21 mouse cellular contexts compared by ENCODE assay signal in genomic region chr14:10813551-10813950, GRCm38 (mm10).
DNase-seq lines count a peak whose midpoint lies in the region; ATAC-seq and TF ChIP-seq lines count a peak whose summit lies in the region.
"Had no signal": no experiment of that assay in that cellular context is flagged by ENCODE, and none has a peak within 500 bp of the region (broad histone marks: within the 10 kb centered on the region; RNA-seq: fewer than 3 reads in every experiment).

No protein-coding gene starts in this region.

- no peaks in the 10 kb centered on the region for H3K36me3 ChIP-seq in forebrain, embryonic 11.5 days (ENCODE audit: control insufficient read depth, insufficient read depth, low read length)
- H3K36me3 ChIP-seq in forebrain, postnatal 0 days (ENCODE audit: insufficient read depth) = no peaks in the 10 kb centered on the region
- H3K36me3 ChIP-seq in midbrain, embryonic 10.5 days = no peaks in the 10 kb centered on the region
- H3K36me3 ChIP-seq in midbrain, embryonic 11.5 days (ENCODE audit: control insufficient read depth, insufficient read depth, low read length) = no peaks in the 10 kb centered on the region
- no peaks in the 10 kb centered on the region for H3K36me3 ChIP-seq in forebrain, embryonic 16.5 days (ENCODE audit: control insufficient read depth, insufficient read depth)
- H3K36me3 ChIP-seq: heart, embryonic 13.5 days; hindbrain, embryonic 15.5 days had no signal

- no peak overlapping the region for H3K4me3 ChIP-seq in forebrain, embryonic 11.5 days (ENCODE audit: low read depth, low read length)
- H3K4me3 ChIP-seq in forebrain, postnatal 0 days (ENCODE audit: low read depth, low read length) = no peak overlapping the region
- no peak overlapping the region for H3K4me3 ChIP-seq in midbrain, embryonic 10.5 days
- H3K4me3 ChIP-seq in midbrain, embryonic 11.5 days (ENCODE audit: low read depth, low read length) = no peak overlapping the region
- no peak overlapping the region for H3K4me3 ChIP-seq in forebrain, embryonic 16.5 days (replicated peaks; ENCODE audit: low read length)
- H3K4me3 ChIP-seq: heart, adult 2 months; heart, embryonic 13.5 days; hindbrain, embryonic 15.5 days; layer of hippocampus, adult 2 months had no signal

- TF ChIP-seq CTCF in forebrain, postnatal 0 days (IDR thresholded peaks at IDR 0.05; ENCODE audit: low read depth) = no peak
- no peak for TF ChIP-seq CTCF in brain, embryonic 14.5 days (IDR thresholded peaks at IDR 0.05; ENCODE audit: borderline replicate concordance, extremely low read depth, insufficient read depth, insufficient read length)

- no peaks in the 10 kb centered on the region for H3K9me3 ChIP-seq in forebrain, embryonic 11.5 days (ENCODE audit: control insufficient read depth, low read length)
- H3K9me3 ChIP-seq in forebrain, postnatal 0 days (ENCODE audit: low read length) = no peaks in the 10 kb centered on the region
- H3K9me3 ChIP-seq in midbrain, embryonic 10.5 days (replicated peaks) = no peaks in the 10 kb centered on the region
- H3K9me3 ChIP-seq in midbrain, embryonic 11.5 days (ENCODE audit: control insufficient read depth, low read length) = no peaks in the 10 kb centered on the region
- no peaks in the 10 kb centered on the region for H3K9me3 ChIP-seq in forebrain, embryonic 16.5 days (ENCODE audit: control insufficient read depth, low read length)
- H3K9me3 ChIP-seq: heart, embryonic 13.5 days; hindbrain, embryonic 15.5 days had no signal

- ATAC-seq in forebrain, embryonic 11.5 days (replicated peaks; ENCODE audit: low FRiP score) = 0 out of 2 replicates have a peak, but pooled peaks have one; percentile 15
- ATAC-seq in forebrain, postnatal 0 days = no peak
- ATAC-seq in midbrain, embryonic 11.5 days (ENCODE audit: low FRiP score) = no peak
- ATAC-seq in forebrain, embryonic 16.5 days = peak; percentile 18; the same call in 1 of the 2 replicates
- ATAC-seq: intestine, embryonic 16.5 days had no signal

- H3K4me2 ChIP-seq in forebrain, embryonic 11.5 days (ENCODE audit: low read depth, low read length, severe bottlenecking) = no peak overlapping the region
- H3K4me2 ChIP-seq in forebrain, postnatal 0 days (ENCODE audit: low read depth) = no peak overlapping the region
- H3K4me2 ChIP-seq in midbrain, embryonic 11.5 days = no peak overlapping the region
- H3K4me2 ChIP-seq in forebrain, embryonic 16.5 days (ENCODE audit: low read length) = no peak overlapping the region
- H3K4me2 ChIP-seq: heart, embryonic 13.5 days; hindbrain, embryonic 15.5 days had no signal

- no peak overlapping the region for H3K9ac ChIP-seq in forebrain, embryonic 11.5 days (ENCODE audit: low read length)
- H3K9ac ChIP-seq in forebrain, postnatal 0 days = no peak overlapping the region
- H3K9ac ChIP-seq in midbrain, embryonic 11.5 days (ENCODE audit: low read length) = no peak overlapping the region
- H3K9ac ChIP-seq in forebrain, embryonic 16.5 days (replicated peaks; ENCODE audit: low read depth, low read length) = no peak overlapping the region
- H3K9ac ChIP-seq: heart, embryonic 13.5 days; hindbrain, embryonic 15.5 days had no signal

- no peak for DNase-seq in forebrain, embryonic 11.5 days (ENCODE audit: low spot score)
- no peak for DNase-seq in forebrain, postnatal 0 days
- no peak for DNase-seq in midbrain, embryonic 10.5 days (ENCODE audit: low spot score)
- no peak for DNase-seq in midbrain, embryonic 11.5 days (ENCODE audit: low spot score, missing footprints)
- DNase-seq in brain, embryonic 14.5 days (ENCODE audit: low read depth) = peak; percentile 78
- DNase-seq in lung, postnatal 25 days (ENCODE audit: low spot score) = no peak
- DNase-seq: adrenal gland, postnatal 10 days; cerebellum, adult 2 months; cerebellum, postnatal 25 days; gastrocnemius, postnatal 36 days; heart, adult 2 months; heart, postnatal 14 days; kidney, postnatal 25 days; thymus, adult 18-20 months; thymus, postnatal 36 days had no signal

- no peaks in the 10 kb centered on the region for H3K27me3 ChIP-seq in forebrain, embryonic 11.5 days (ENCODE audit: control insufficient read depth, insufficient read depth, low read length)
- H3K27me3 ChIP-seq in forebrain, postnatal 0 days (ENCODE audit: insufficient read depth, low read length) = no peaks in the 10 kb centered on the region
- no peaks in the 10 kb centered on the region for H3K27me3 ChIP-seq in midbrain, embryonic 10.5 days (ENCODE audit: low read depth, poor library complexity, severe bottlenecking)
- H3K27me3 ChIP-seq in midbrain, embryonic 11.5 days (ENCODE audit: control insufficient read depth, insufficient read depth, low read length) = no peaks in the 10 kb centered on the region
- H3K27me3 ChIP-seq in forebrain, embryonic 16.5 days (replicated peaks; ENCODE audit: control insufficient read depth, insufficient read depth, low read length) = no peaks in the 10 kb centered on the region
- H3K27me3 ChIP-seq: heart, embryonic 13.5 days; hindbrain, embryonic 15.5 days had no signal

- H3K27ac ChIP-seq in forebrain, embryonic 11.5 days (ENCODE audit: low read depth, low read length) = no peak overlapping the region
- no peak overlapping the region for H3K27ac ChIP-seq in forebrain, postnatal 0 days (ENCODE audit: low read depth, low read length)
- H3K27ac ChIP-seq in midbrain, embryonic 10.5 days (replicated peaks) = peak overlapping the region; percentile 46; the same call in 1 of the 2 replicates
- H3K27ac ChIP-seq in midbrain, embryonic 11.5 days (ENCODE audit: low read depth, low read length) = no peak overlapping the region
- no peak overlapping the region for H3K27ac ChIP-seq in forebrain, embryonic 16.5 days (ENCODE audit: low read length)
- H3K27ac ChIP-seq: heart, adult 2 months; heart, embryonic 13.5 days; hindbrain, embryonic 15.5 days; layer of hippocampus, adult 2 months; macrophage had no signal

- TF ChIP-seq POLR2A in brain, embryonic 14.5 days (IDR thresholded peaks at IDR 0.05; ENCODE audit: borderline replicate concordance, extremely low read depth, insufficient read depth, insufficient read length, poor library complexity, severe bottlenecking) = no peak

- H3K4me1 ChIP-seq in forebrain, embryonic 11.5 days (replicated peaks; ENCODE audit: control insufficient read depth, insufficient read depth, low read length) = no peaks in the 10 kb centered on the region
- 0 out of 2 replicates have a peak, but pooled peaks cover 7% of the 10 kb centered on the region for H3K4me1 ChIP-seq in forebrain, postnatal 0 days (ENCODE audit: insufficient read depth)
- peaks cover 11% of the 10 kb centered on the region for H3K4me1 ChIP-seq in midbrain, embryonic 10.5 days
- H3K4me1 ChIP-seq in midbrain, embryonic 11.5 days (ENCODE audit: control insufficient read depth, insufficient read depth, low read length) = no peaks in the 10 kb centered on the region
- H3K4me1 ChIP-seq in forebrain, embryonic 16.5 days (replicated peaks; ENCODE audit: control insufficient read depth, insufficient read depth, low read length) = no peaks in the 10 kb centered on the region
- H3K4me1 ChIP-seq: heart, embryonic 13.5 days; hindbrain, embryonic 15.5 days had no signal

- 6% methylated on average over 2 of the region's 2 CpGs for WGBS in forebrain, embryonic 11.5 days
- WGBS in forebrain, postnatal 0 days = 6% methylated on average over 2 of the region's 2 CpGs
- 7% methylated on average over 2 of the region's 2 CpGs for WGBS in midbrain, embryonic 10.5 days
- 5% methylated on average over 2 of the region's 2 CpGs for WGBS in midbrain, embryonic 11.5 days
- WGBS in forebrain, embryonic 16.5 days = 6% methylated on average over 2 of the region's 2 CpGs

Comparison
In these comparisons a context has a peak if more than half of its experiments do, and no peak if none do; other contexts are left out.
1. ATAC-seq: peak in forebrain, embryonic 11.5 days (single experiment) and forebrain, embryonic 16.5 days (single experiment); none in forebrain, postnatal 0 days (single experiment) and midbrain, embryonic 11.5 days (single experiment).